Mouse (Mus musculus): ENCODE results near the gene Sox5.

- TF ChIP-seq CTCF (IDR thresholded peaks at IDR 0.05; ENCODE audit: low read depth) (no peak), EP300 (IDR thresholded peaks at IDR 0.05; ENCODE audit: low read depth) (no peak)
Observed at GRCm38 (mm10) chr6:144485578-144485977, 296.2 kb downstream of the Sox5 start.

Data from liver, embryonic 14.5 days (tissue).